Mouse (Mus musculus): ENCODE data around the gene Hmga1. TPM values are rescaled to one million over a fixed set of nuclear protein-coding genes. Genes with fewer than 3 reads are reported as not detected.

The Hmga1 gene
- total RNA-seq, 2 experiments from 2014 or later, result 43.6 to 45.5 TPM

GRCm38 (mm10) chr17:27557927-27558661 is 1.8 kb downstream of the Hmga1 start:
- intact Hi-C loops (cut with DNase I), result no loop called here
- DNase-seq, result peak; percentile 80

- DNase-seq, result no peak
- intact Hi-C loops (cut with DNase I), result no loop called here
These were observed 2.5 kb downstream of the Hmga1 start for GRCm38 (mm10) chr17:27558845-27559244.

- intact Hi-C loops (cut with DNase I), result no loop called here
- DNase-seq, result no peak
These were observed 3.3 kb downstream of the Hmga1 start for GRCm38 (mm10) chr17:27559596-27559995.

- intact Hi-C loops (cut with DNase I), result no loop called here
- no peak for DNase-seq
These were observed 4.7 kb downstream of the Hmga1 start for GRCm38 (mm10) chr17:27560926-27561480.

GRCm38 (mm10) chr17:27561809-27562526 is 5.7 kb downstream of the Hmga1 start:
- DNase-seq, result no peak

GRCm38 (mm10) chr17:27563771-27564244 is 7.5 kb downstream of the Hmga1 start:
- DNase-seq, result no peak
- intact Hi-C loops (cut with DNase I), result no loop called here

More at GRCm38 (mm10) chr17:27561809-27562526, 5.7 kb downstream of the Hmga1 start:
- intact Hi-C loops (cut with DNase I), result no loop called here

GRCm38 (mm10) chr17:27564391-27565162 is 8.3 kb downstream of the Hmga1 start:
- no peak for DNase-seq
- intact Hi-C loops (cut with DNase I), result loop anchor here (5.0 kb wide), 1 partner anchor 58 kb away; the partner anchor contains the start of gene Nudt3

GRCm38 (mm10) chr17:27565163-27565941 is 9.1 kb downstream of the Hmga1 start, which contains the start of gene AI413582:
TSS of gene AI413582 (minus strand) at chr17:27565756.
- intact Hi-C loops (cut with DNase I), result loop anchor here (5.0 kb wide), 1 partner anchor 57 kb away; the partner anchor contains the start of gene Nudt3
- DNase-seq, result peak; percentile 96

GRCm38 (mm10) chr17:27565942-27566267 is 9.6 kb downstream of the Hmga1 start:
- intact Hi-C loops (cut with DNase I), result loop anchor here (5.0 kb wide), 1 partner anchor 56 kb away; the partner anchor contains the start of gene Nudt3
- no peak for DNase-seq

- intact Hi-C loops (cut with DNase I), result loop anchor here (5.0 kb wide), 1 partner anchor 54 kb away; the partner anchor contains the start of gene Nudt3
- no peak for DNase-seq
These were observed 11.9 kb downstream of the Hmga1 start for GRCm38 (mm10) chr17:27568228-27568627.

- no peak for DNase-seq
- intact Hi-C loops (cut with DNase I), result no loop called here
These were observed 15.0 kb downstream of the Hmga1 start for GRCm38 (mm10) chr17:27571315-27571714.

- intact Hi-C loops (cut with DNase I), result no loop called here
These were observed 17.5 kb downstream of the Hmga1 start for GRCm38 (mm10) chr17:27573772-27574320.

GRCm38 (mm10) chr17:27574470-27575115 is 18.3 kb downstream of the Hmga1 start:
- intact Hi-C loops (cut with DNase I), result no loop called here

More at GRCm38 (mm10) chr17:27573772-27574320, 17.5 kb downstream of the Hmga1 start:
- no peak for DNase-seq

GRCm38 (mm10) chr17:27575116-27575776 is 18.9 kb downstream of the Hmga1 start:
- intact Hi-C loops (cut with DNase I), result no loop called here
- DNase-seq, result no peak

More at GRCm38 (mm10) chr17:27574470-27575115, 18.3 kb downstream of the Hmga1 start:
- peak; percentile 93 for DNase-seq

- DNase-seq, result no peak
- intact Hi-C loops (cut with DNase I), result no loop called here
These were observed 19.8 kb downstream of the Hmga1 start for GRCm38 (mm10) chr17:27576056-27576455.

- DNase-seq, result peak; percentile 62
- intact Hi-C loops (cut with DNase I), result no loop called here
These were observed 21.2 kb downstream of the Hmga1 start for GRCm38 (mm10) chr17:27577468-27577867.

- intact Hi-C loops (cut with DNase I), result no loop called here
- peak; percentile 59 for DNase-seq
These were observed 22.2 kb downstream of the Hmga1 start for GRCm38 (mm10) chr17:27578487-27578886.

- DNase-seq, result peak; percentile 83
- intact Hi-C loops (cut with DNase I), result no loop called here
These were observed 23.5 kb downstream of the Hmga1 start for GRCm38 (mm10) chr17:27579816-27580215.

Data from left cerebral cortex, postnatal 4 days (tissue).